Mouse (Mus musculus): ENCODE measurements at regions not wholly inside any gene's neighbourhood (a gene's known extent, or its start where the extent isn't known, plus 50 kb on each side); places are given as distances from the start of the nearest gene placed in this dataset.
"Not testable (repeated sequence)": the region's sequence is repeated elsewhere in the genome, so short reads cannot be mapped to it uniquely, and the experiment has no call there.

- Histone ChIP-seq H3K36me3 (ENCODE audit: control insufficient read depth) (no peaks in the 10 kb centered on the region), H3K9me3 (ENCODE audit: control insufficient read depth, low read length) (no peaks in the 10 kb centered on the region; the same call in 1 of the 2 replicates), H3K4me1 (ENCODE audit: control insufficient read depth) (no peaks in the 10 kb centered on the region; the same call in 1 of the 2 replicates), H3K27me3 (ENCODE audit: control insufficient read depth) (no peaks in the 10 kb centered on the region), H3K4me3 (replicated peaks) (no peak overlapping the region)
- TF ChIP-seq GATA1 (IDR thresholded peaks at IDR 0.05; ENCODE audit: low read length) = no peak
- TF ChIP-seq TAL1 (IDR thresholded peaks at IDR 0.05; ENCODE audit: low read length) = no peak
These were observed 102.1 kb upstream of the Gm9887 start for GRCm38 (mm10) chr12:69474141-69474915.

- Histone ChIP-seq H3K36me3 (ENCODE audit: control insufficient read depth) (no peaks in the 10 kb centered on the region), H3K9me3 (ENCODE audit: control insufficient read depth, low read length) (no peaks in the 10 kb centered on the region; the same call in 1 of the 2 replicates), H3K27me3 (ENCODE audit: control insufficient read depth) (no peaks in the 10 kb centered on the region), H3K4me1 (ENCODE audit: control insufficient read depth) (no peaks in the 10 kb centered on the region; the same call in 1 of the 2 replicates), H3K4me3 (replicated peaks) (no peak overlapping the region)
- TF ChIP-seq GATA1 (IDR thresholded peaks at IDR 0.05; ENCODE audit: low read length) = no peak
- TF ChIP-seq TAL1 (IDR thresholded peaks at IDR 0.05; ENCODE audit: low read length) = no peak
These were observed 101.3 kb upstream of the Gm9887 start for GRCm38 (mm10) chr12:69473379-69474057.

DNA sequence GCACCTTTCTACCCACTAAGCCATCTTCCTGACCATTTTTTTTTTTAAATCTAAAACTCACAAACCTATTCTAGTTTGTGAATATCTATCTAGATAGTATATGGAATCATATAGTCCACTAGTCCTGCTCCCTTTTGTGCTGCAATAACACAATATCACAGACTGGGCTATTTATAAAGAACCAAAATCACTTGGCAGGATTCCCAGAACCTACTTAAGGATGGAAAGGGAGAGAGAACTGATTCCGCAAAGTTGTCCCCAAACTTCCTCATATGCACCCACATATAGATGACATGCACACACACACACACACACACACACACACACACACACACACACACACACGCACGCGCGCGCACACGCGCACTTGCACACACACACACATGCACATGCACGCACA is 100.7 kb upstream of the Gm9887 start:
- no peaks in the 10 kb centered on the region for H3K36me3 ChIP-seq (ENCODE audit: control insufficient read depth)
- no peaks in the 10 kb centered on the region; the same call in 1 of the 2 replicates for H3K9me3 ChIP-seq (ENCODE audit: control insufficient read depth, low read length)
- H3K4me1 ChIP-seq (ENCODE audit: control insufficient read depth) = no peaks in the 10 kb centered on the region; the same call in 1 of the 2 replicates
- no peak overlapping the region for H3K4me3 ChIP-seq (replicated peaks)
- TF ChIP-seq GATA1 (IDR thresholded peaks at IDR 0.05; ENCODE audit: low read length) (no peak), TAL1 (IDR thresholded peaks at IDR 0.05; ENCODE audit: low read length) (no peak)
- H3K27me3 ChIP-seq (ENCODE audit: control insufficient read depth) = no peaks in the 10 kb centered on the region

DNA sequence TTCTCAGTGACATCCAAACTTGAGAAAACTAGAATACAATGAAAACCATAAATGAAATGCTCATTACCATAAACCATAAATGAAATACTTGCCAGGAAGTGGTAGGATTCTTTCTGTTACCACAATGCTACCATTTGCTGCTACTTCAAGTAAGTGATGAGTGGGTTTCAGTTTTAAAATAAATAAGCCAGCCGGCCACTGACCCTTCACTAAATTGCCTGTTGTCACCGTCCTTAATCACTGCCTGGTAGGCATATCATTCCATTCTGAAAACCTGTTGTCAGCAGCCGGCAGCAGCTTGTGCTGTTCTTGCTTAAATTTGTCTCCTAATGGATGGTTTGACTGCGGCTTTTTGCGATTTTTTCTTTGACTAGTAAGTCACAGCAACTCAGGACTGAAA is 99.6 kb upstream of the Gm9887 start:
- no peaks in the 10 kb centered on the region for H3K36me3 ChIP-seq (ENCODE audit: control insufficient read depth)
- H3K4me3 ChIP-seq (replicated peaks) = no peak overlapping the region
- TF ChIP-seq GATA1 (IDR thresholded peaks at IDR 0.05; ENCODE audit: low read length) (no peak), TAL1 (IDR thresholded peaks at IDR 0.05; ENCODE audit: low read length) (no peak)
- H3K9me3 ChIP-seq (ENCODE audit: control insufficient read depth, low read length) = no peaks in the 10 kb centered on the region; the same call in 1 of the 2 replicates
- no peaks in the 10 kb centered on the region; the same call in 1 of the 2 replicates for H3K4me1 ChIP-seq (ENCODE audit: control insufficient read depth)
- no peaks in the 10 kb centered on the region for H3K27me3 ChIP-seq (ENCODE audit: control insufficient read depth)

GRCm38 (mm10) chr12:69469004-69469403 is 96.7 kb upstream of the Gm9887 start:
- no peak for TF ChIP-seq TAL1 (IDR thresholded peaks at IDR 0.05; ENCODE audit: low read length)
- no peak for TF ChIP-seq GATA1 (IDR thresholded peaks at IDR 0.05; ENCODE audit: low read length)

GRCm38 (mm10) chr12:69467363-69467762 is 95.1 kb upstream of the Gm9887 start:
- Histone ChIP-seq H3K4me1 (ENCODE audit: control insufficient read depth) (no peaks in the 10 kb centered on the region), H3K36me3 (ENCODE audit: control insufficient read depth) (no peaks in the 10 kb centered on the region), H3K9me3 (ENCODE audit: control insufficient read depth, low read length) (no peaks in the 10 kb centered on the region; the same call in 1 of the 2 replicates), H3K27me3 (ENCODE audit: control insufficient read depth) (no peaks in the 10 kb centered on the region), H3K4me3 (replicated peaks) (no peak overlapping the region)
- no peak for TF ChIP-seq GATA1 (IDR thresholded peaks at IDR 0.05; ENCODE audit: low read length)
- no peak for TF ChIP-seq TAL1 (IDR thresholded peaks at IDR 0.05; ENCODE audit: low read length)

More at GRCm38 (mm10) chr12:69469004-69469403, 96.7 kb upstream of the Gm9887 start:
- Histone ChIP-seq H3K27me3 (ENCODE audit: control insufficient read depth) (no peaks in the 10 kb centered on the region), H3K36me3 (ENCODE audit: control insufficient read depth) (no peaks in the 10 kb centered on the region), H3K9me3 (ENCODE audit: control insufficient read depth, low read length) (no peaks in the 10 kb centered on the region; the same call in 1 of the 2 replicates), H3K4me3 (replicated peaks) (no peak overlapping the region), H3K4me1 (ENCODE audit: control insufficient read depth) (no peaks in the 10 kb centered on the region)

DNA sequence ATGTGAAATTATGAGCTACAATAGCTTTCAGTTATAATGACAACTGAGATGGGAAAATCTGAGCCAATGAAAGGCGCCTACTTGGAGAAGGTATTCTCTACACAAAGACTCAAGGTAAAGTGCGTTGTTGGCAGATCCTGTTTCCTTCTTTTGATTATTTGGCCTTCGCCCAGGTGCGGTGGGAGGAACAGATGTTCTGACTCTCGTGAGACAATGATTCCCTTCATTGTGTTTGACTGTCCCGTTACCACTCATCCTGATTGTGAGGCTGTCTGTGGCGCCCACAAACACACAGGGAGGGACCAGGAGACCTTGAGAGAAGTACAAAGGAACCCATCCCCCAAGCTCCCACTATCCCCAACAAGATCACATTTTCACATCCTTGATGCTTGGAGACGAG is 92.6 kb upstream of the Gm9887 start:
- TF ChIP-seq TAL1 (IDR thresholded peaks at IDR 0.05; ENCODE audit: low read length) = no peak
- no peak for TF ChIP-seq GATA1 (IDR thresholded peaks at IDR 0.05; ENCODE audit: low read length)

DNA sequence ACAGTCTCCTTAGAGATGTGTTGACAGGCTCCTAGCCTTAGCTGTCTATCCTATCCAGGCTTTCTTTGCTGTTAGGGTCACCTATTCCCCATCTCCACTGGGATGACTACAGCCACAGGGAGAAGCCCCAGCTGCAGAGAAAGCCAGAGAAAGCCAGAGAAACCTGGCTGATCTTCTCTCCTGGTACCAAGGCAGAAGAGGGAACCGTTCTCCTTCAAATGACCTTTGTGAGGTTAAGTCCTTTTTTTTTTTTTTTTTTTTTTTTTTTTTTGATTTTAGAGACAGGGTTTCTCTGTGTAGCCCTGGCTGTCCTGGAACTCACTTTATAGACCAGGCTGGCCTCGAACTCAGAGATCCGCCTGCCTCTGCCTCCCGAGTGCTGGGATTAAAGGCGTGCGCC is 91.1 kb upstream of the Gm9887 start:
- not testable (repeated sequence) for H3K4me1 ChIP-seq (ENCODE audit: control insufficient read depth); H3K27me3 ChIP-seq (ENCODE audit: control insufficient read depth); H3K9me3 ChIP-seq (ENCODE audit: control insufficient read depth, low read length); H3K4me3 ChIP-seq (replicated peaks); H3K36me3 ChIP-seq (ENCODE audit: control insufficient read depth)

More for the DNA sequence above, 92.6 kb upstream of the Gm9887 start:
- H3K9me3 ChIP-seq (ENCODE audit: control insufficient read depth, low read length) = no peaks in the 10 kb centered on the region; the same call in 1 of the 2 replicates
- peaks cover 4% of the 10 kb centered on the region for H3K4me1 ChIP-seq (ENCODE audit: control insufficient read depth)
- no peaks in the 10 kb centered on the region for H3K36me3 ChIP-seq (ENCODE audit: control insufficient read depth)
- no peaks in the 10 kb centered on the region for H3K27me3 ChIP-seq (ENCODE audit: control insufficient read depth)
- H3K4me3 ChIP-seq (replicated peaks) = no peak overlapping the region
